Mouse (Mus musculus) gonadal fat pad, adult 2 months (tissue): Measurements from ENCODE around the gene Nkiras2. TPM values are rescaled to one million over a fixed set of nuclear protein-coding genes. Genes with fewer than 3 reads are reported as not detected.
"Not testable (repeated sequence)": the region's sequence is repeated elsewhere in the genome, so short reads cannot be mapped to it uniquely, and the experiment has no call there.

Experiments
- DNase-seq: peaks from one replicate; pipeline ENCODE4 v3.0.0-alpha.2; 2012; ENCODE audit warnings: low read depth
- polyA plus RNA-seq: library from polyadenylated mRNA; depleted of rRNA; stranded (reverse); fragments of >200 nt; gene quantifications from 2 replicates; pipeline ENCODE4 v1.2.3, GENCODE M21; 2012; rRNA removed

Gene Nkiras2
- polyA plus RNA-seq = 69.6 and 80.6 TPM in 2 replicates

DNA sequence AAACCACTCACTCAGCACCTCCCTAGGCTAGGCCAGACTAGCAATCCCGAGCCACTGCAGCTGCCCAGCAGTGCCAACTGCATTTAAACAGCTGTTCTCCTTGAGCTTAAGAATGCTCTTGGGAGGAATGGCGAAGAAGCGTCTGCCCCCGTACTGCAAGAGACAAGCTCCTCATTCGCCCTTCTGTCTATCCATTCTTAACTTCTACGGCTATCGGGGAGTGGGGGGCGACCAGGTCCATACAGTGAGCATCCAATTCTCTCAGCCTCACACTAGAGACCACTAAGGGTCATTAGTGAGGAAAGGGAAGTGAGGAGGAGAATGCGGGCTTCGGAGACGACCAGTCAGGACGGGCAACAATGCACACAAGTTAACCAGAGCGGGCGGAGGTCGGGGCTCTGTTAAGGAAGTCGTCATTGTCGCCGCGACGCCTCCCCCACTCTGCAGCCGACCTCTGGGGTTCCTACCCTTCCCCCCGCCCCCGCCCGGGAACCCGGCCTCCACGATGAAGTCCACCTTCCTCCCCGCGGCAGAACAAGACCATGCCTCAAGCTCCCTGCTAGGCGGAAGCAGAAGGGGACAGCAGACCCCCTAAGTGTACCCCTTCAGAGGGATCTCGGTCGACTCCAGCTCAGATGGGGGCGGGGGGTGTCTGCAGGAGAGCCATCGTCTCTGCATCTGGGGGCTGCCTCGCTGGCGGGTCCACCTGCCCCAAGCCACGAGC, at the start of gene Nkiras2:
Gene Nkiras2 (plus strand): TSS at position 484 of the 724 bp plus-strand sequence.
- no peak for DNase-seq

DNA sequence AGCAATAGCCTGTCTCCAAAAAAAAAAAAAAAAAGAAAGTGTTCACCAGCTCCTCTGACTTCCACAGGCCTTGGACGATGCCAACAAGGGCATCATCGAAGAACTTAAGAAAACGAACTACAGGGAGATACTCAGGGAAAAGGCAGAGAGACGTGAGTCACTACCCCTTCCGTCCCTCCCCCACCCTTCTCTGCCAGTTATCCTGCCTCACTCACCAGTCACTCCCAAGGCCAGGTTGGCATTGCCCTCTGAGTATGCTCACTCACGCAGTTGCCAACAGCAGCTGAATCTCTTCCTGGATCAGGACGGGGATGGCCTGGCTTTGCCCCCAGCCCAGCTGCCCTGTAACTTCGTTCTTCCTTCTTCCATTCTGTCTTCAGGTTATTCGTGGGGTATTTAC, 49.3 kb upstream of the Nkiras2 start:
- no peak for DNase-seq

DNA sequence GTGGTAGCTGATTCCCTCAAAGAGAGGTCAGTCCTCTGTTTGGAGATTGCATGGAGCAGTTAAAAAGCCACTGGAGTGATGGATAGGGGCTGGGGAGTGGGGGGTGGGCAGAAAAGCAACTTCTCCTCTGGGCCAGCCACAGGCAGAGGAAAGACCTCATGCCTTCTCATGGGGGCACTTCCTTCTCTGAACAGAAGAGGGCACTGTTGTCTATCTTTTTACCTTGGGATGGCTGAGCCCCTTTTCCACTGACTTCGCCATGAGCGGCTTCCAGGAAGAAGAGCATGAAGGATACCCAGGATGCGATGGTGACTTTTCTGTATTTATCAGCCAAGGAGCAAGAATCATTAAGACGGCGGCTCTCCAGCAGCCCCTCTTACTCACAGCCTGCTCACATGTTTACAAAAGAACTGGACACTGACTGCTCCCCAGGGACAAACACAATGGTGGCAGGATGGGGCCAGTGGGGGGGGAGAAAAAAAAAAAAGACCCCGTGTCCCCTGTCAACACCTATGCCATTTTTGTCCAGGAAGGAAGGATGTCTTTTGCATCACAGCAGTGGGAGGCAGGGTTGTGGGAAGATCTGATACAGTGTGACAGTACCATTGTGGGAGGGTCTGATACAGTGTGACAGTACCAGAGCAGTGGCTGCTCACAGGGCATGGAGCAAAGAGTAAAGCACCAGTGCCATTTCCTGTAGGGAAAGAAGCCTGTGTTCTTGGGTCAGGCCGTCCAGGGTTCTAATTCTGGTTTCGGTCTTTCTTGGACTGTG, 48.4 kb upstream of the Nkiras2 start:
- DNase-seq = no peak

DNA sequence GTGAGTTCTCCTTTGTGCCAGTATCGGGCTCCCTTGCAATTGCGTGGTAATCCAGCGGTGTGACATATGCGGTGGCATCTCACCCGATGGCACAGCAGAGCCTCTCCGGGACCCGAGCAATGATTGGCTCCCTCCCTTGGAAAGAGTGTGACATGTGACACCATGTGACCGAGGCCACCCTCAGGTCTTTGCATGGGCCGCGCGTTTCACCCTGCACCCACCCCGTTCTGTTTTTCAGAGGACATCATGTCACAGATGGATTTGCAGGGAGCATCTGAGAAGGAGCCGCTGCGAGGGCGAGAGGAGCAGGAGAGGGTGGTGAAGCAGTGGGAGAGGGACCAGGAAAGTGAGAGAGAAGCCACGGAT, 47.9 kb upstream of the Nkiras2 start:
- no peak for DNase-seq

DNA sequence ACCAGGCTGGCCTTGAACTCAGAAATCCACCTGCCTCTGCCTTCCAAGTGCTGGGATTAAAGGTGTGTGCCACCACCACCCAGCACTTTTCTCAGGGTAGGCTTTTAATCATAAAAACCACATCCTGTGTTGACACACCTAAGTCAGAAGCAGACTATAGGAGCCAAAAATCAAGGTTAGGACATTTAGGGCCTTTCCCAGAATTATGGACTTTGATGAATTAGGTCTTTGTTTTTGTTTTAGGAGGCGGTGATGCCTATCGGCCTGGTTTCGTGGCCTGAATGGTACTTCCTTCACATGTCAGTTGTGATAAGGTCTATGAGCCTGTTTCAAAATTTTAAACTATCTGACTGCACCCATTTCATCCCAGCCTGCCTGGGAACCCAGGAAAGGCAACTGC, 44.9 kb upstream of the Nkiras2 start:
- no peak for DNase-seq

DNA sequence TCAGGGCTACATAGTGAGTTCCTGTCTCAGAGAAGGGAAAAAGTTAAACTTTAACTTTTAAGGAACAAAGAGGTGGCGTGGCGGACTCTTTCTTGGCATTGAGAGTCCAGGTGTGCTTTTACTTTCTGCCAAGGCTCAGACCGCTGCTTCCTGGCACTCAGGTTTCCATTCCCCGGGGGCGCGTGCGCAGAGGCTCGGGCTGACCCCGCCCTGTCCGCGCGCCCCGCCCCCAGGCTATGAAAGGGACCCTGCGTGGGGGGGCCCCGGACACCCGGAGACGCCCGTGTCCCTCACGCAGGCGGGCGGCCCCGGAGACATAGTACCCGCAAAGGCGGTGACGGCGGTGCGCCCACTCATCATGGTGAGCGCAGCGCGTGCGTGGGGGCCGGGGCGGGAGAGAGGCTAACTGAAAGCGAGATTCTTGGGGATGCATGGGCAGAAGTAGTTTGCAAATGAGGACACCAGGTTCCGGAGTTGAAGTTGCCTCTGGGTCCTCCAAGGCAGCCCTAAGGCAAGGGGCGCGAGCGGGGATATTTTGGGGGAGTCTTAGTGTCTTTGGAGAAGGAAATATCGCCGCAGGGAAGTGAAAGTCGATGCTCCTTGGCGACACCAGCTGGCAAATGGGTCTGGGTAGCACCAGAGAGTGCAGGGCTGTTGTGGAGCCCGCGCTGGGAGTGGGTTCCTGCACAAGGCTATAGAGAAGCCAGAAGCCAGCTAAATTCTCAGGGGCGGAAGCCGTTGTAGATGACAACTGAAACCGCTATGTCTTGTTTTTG, 44.1 kb upstream of the Nkiras2 start, which contains the start of gene Cnp:
Gene Cnp (plus strand): TSS at position 197 of the 776 bp plus-strand sequence.
- no peak for DNase-seq

DNA sequence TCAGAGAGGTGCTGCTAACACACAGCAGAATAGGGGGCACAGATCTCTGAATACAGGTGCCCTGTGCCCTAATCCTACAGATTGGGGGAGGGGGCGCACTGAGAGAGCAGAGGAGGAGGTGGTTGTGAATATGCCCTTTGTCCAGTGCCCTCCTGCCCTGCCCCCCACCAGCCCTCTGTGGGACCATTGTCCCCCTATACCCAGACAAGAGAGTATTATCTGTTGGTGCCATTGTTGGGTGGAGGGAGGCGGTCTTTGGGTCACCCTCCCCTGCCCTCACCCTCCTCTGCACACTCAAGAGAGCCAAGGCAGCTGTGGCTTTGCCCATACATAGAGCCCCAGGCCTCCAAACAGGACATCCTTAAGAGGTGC, 43.6 kb upstream of the Nkiras2 start:
- no peak for DNase-seq

DNA sequence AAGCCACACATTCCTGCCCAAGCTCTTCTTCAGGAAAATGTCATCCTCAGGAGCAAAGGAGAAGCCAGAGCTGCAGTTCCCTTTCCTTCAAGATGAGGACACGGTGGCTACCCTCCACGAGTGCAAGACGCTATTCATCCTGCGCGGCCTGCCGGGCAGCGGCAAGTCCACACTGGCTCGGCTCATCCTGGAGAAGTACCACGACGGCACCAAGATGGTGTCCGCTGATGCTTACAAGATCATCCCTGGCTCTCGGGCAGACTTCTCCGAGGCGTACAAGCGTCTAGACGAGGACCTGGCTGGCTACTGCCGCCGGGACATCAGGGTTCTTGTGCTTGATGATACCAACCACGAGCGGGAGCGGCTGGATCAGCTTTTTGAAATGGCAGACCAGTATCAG, 42.8 kb upstream of the Nkiras2 start:
- no peak for DNase-seq

DNA sequence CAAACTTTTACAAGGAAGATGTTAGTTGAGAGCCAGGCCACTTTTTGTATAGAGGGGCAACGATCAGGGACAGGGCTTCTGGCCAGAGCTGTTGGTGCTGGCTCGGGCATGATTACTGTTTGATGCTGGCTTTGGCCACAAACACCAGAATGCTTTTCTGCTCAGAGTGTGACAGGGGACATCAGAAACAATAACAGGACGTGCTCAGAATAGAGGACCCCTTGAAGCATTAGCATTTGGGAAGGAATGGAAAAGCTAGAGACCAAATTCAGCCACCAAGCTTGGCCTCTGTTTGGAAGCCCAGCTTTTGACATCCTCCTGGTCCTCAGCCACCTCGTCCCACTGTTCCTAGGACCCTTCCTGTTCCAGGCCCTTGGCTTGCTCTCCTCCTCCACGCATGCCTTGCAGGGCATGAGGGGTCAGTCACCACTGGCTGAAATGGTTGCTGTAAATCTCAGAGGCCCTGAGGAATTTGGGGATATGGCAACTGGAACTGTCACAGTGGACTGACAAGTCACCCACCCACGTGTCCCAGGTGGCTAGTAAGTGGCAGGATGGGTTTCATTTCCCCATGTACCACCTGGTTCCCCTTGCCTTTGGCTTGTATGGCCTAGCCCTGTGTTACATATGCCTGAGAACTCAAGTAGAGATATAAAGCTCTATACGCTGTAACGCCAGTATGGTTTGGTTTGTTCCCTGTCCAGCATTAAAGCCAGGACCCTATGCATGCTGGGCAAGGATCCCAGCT, 41.0 kb upstream of the Nkiras2 start:
- no peak for DNase-seq

DNA sequence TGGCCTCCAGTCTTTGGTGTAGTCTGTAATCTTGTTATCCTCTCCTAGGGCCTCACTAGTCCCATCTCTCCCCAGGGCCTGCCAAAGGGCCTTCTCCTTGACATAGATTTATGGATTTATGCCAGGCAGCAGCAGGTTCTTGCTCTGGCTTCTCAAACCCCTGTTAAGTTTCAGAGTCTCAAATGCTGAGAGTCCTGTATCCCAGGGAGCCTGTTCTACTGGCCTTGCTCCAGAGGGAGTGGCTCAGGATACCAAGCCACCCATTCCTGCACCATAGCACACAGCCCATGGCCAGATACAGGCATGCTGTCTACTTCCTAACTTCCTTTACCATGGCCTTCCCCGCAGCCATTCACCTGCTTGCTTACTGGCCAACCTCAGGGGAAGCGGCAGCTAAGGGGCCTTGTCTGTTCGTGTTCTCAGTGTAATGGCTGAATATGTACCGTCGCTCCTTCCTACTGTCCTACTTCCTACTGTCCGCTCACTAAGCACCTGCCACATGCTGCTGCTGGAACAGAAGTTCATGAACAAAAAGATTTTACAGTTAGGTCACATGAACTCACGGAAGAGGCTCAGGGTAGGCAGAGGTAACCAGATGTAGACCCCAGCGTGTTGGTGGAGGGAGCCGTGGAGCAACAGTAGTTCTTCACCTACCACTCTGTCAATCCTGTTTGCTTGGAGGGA, 39.8 kb upstream of the Nkiras2 start:
- DNase-seq = no peak

DNA sequence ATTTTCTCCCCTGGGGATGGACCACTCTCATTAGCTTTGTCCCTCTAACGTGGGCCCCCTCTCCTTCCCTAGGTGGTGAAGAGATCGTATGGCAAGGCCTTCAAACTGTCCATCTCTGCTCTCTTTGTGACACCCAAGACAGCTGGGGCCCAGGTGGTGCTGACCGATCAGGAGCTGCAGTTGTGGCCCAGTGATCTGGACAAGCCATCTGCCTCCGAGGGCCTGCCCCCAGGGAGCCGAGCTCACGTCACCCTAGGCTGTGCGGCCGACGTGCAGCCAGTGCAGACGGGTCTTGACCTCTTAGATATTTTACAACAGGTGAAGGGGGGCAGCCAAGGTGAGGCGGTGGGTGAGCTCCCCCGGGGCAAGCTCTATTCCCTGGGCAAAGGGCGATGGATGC, 38.8 kb upstream of the Nkiras2 start:
- no peak for DNase-seq

DNA sequence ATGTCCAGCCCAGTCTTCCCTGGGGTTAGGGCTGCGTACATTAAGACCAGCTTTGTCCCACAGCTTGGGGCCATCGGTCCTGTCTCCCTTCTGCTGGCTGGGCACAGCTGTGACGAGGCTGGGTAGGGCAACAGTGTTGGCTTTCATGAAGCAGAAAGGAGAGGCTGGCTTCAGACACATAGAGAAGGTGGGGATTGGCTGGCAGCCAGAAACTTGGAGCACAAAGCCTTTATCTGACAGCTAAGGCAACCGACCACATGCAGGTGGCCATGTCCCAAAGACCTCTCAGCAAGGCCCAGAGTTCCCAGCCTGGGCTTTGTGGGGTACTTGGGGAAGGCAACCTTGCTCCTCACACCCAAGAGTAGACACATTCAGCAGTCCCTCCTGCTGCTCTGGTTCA, 37.3 kb upstream of the Nkiras2 start:
- no peak for DNase-seq

DNA sequence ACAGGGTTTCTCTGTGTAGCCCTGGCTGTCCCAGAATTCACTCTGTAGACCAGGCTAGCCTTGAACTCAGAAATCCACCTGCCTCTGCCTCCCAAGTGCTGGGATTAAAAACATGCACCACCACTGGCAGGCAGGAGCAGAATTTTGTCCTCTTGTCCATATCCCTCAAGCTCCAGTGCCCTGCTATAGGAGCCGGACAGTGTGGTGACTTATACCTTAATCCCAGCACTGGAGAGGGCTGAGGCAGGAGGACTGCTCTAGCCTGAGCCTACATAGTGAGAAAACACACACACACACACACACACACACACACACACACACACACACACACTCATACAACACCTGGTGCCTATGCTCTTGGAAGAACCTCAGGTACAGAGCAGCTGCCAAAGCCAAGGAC, 36.6 kb upstream of the Nkiras2 start:
- not testable (repeated sequence) for DNase-seq

DNA sequence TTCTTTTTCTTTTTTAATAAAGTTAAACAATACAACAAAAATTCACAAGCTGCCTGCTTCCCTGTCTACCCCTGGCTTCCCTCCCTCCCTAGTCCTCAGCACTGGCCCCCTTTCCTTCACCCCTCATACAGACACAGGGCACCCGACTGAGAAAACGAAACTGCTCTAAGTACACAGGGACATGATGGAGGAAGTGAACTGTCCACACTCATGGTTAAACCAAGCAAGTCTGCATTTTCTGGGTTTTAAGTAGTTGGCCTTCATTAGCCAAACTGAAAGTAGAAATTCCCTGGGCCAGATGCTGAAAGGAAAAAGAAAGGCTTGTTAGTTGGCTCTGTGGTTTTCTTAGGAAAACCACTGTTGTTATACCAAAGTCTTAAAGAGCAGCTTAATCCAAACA, 36.2 kb upstream of the Nkiras2 start:
- DNase-seq = no peak

DNA sequence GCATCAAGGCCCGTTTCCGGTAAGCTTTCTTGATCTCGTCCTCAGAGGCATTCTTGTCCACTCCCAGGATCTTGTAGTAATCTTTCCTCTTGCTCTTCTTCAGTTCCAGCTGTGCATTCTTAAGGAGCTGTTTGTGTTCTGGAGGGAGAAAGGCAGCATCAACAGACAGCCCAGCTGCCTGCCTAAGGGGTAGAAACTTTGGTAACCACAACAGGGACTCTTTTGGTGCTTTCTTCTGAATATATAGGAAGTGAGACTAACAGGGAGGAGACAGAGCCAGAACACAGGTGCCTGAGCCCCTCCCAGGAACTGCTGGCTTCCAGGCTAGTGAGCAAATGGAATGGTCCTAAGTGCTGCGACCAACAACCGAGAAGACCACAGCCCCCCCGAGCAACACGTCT, 34.5 kb upstream of the Nkiras2 start:
- no peak for DNase-seq

DNA sequence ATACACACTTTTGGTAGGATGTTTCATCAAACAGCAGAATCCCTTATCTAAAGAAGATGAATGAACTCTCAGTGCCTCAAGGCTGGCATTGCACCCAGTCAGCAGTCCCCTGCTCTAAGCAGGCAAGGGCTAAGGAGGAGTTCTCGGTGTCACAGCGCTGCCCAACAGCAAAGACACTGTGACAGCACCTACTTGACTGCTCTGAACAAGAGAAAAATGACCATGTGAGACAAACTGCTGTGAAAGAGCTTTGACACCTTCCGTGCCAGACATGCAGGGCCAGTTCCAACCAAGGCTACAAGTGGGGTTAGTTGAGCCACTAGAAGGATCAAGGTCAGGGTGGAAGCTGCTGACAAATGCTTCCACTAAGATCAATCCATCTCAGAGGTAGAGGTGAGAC, 33.9 kb upstream of the Nkiras2 start:
- no peak for DNase-seq

DNA sequence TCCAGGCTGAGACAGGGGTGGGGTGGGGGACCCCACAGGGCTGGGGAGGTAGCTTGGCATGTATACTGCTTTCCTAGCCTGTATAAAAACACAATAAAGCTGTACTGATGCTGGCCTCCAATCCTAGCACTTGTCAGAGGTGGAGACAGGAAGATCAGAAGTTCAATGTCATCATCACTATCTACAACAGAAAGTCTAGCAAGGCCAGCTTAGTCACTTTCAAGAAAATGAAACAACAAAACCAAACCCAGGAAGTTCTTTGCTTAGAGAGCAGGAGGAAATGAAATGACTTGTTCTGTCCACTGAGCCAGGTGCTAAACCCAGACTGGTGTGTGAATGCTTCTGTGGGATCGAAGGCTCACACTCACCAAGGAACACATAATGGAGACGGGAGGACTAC, 30.6 kb upstream of the Nkiras2 start:
- DNase-seq = no peak

DNA sequence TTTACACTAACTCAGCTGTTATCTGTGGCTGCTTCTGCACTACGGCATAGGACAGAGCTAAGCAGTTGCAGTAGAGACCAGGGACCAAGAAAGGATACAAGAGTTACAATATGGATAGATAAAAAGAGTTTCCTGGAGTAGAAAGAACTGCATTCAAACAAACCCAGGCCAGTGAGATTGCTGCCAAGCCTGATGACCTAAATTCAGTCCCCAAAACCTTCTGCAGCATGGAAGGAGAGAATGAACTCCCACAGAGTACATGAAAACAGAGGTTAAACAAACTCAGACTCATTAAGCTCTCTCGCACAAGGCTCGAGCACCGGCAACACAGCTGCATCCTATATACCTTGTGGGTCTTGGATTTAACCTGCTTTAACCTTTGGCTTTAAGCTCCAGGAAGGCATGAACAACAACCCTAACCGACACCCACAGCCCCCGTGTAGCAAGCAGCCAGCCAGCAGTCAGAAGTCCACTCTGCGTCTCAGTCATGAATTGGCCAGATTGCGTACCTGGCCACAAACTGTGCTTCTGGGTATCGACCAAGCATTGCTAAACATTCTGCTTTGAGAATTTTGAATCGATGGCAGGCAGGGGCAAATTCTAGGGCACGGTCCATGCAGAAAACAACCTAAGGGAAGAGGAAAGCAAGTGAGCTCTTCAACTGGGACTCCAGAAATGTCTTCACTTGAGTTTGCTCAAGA, 26.5 kb upstream of the Nkiras2 start:
- no peak for DNase-seq

DNA sequence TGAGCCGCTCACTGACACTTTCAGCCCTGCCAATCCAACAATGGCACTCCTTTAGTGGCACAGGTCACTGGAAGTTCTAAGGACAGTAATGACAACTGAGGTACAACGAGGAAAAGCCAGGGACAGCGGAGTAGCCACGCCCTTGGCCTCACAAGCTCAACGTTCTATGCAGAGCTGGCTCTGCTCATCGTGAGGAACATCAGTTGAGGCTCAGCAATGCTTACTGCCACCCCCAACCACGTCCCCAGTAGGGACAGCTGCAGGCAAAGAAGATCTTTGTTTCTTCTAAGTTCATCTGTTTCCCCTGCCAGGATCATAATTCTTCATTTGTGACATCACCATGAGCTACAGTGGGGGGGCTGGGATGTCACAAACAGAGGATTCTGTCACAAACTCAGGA, 24.4 kb upstream of the Nkiras2 start:
- DNase-seq = no peak

DNA sequence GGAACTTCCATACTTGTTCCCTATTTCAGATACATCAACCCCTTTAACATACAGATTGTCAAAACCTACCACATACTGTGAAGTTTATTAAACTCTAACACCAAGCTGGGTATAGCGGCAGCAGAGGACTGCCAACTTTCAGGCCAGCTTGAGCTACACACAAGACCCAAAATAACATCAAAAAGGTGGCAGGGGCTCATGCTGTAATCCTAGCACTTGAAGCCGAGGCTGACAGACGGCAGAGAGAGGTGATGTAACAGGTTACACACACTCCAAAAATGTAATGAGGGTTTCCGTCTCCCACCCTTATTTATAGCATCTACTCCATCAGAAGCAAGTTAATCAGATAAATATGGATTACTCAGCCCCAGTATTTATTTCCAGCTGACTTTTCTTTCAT, 23.5 kb upstream of the Nkiras2 start:
- DNase-seq = no peak

DNA sequence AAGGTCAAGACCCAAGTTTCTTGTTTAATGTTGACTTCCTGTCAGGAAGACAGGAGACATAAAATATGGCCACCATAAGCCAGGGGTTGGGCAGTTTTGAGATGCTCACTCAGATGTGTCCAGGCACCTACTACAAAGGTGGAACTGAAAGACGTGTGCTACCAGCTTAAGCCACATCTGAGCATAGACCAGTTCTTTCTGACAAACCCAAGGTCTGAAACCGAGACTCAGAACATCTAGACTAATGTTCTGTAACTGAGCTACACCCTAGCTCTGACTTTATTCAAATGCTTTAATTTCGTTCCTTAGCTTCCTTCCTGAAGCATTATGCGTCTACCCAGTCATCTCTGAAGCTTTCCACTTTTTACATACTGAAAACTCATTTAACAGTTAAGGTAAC, 21.0 kb upstream of the Nkiras2 start:
- DNase-seq = no peak
